Mouse (Mus musculus) small intestine, adult 2 months (tissue): Measurements from ENCODE around the gene Magi1.

Source experiments
- CTCF ChIP-seq: fragments of 200-500 bp; IDR thresholded peaks from 2 replicates; pipeline ENCODE4 v1.5.1; 2012; ENCODE audit warnings: low read depth, mild to moderate bottlenecking, control low read depth, inconsistent platforms, low read length, moderate library complexity, mixed read lengths; ENCODE audit not compliant: insufficient replicate concordance, insufficient read length; ENCODE audit errors: extremely low read depth
- POLR2A ChIP-seq: fragments of 200-500 bp; IDR thresholded peaks from 2 replicates; pipeline ENCODE4 v1.6.1; 2012; ENCODE audit warnings: low read depth, mild to moderate bottlenecking, control low read depth, inconsistent platforms, low read length, moderate library complexity

DNA sequence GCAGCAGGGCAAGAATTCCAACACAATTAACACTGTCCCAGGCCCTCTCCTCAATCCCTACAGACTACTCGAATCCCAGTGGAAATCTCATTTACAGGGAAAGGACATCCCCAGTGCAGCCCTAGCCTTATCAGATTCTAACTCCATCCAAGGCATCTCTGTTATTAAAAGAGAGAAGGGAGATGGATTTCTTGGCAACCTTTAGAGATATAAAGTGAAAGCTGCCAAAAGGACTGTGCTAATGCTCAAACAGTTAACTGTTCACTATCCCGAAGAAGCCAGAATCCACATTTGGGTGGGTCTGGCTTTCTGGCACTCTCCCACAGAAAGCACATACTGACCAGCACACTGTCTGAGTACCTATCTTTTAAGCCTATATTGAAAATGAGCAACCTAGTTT lies 159.4 kb downstream of the Magi1 start:
- TF ChIP-seq CTCF (no peak), POLR2A (no peak)
